ENCODE assay signal across 12 mouse cellular contexts in the genomic region with DNA sequence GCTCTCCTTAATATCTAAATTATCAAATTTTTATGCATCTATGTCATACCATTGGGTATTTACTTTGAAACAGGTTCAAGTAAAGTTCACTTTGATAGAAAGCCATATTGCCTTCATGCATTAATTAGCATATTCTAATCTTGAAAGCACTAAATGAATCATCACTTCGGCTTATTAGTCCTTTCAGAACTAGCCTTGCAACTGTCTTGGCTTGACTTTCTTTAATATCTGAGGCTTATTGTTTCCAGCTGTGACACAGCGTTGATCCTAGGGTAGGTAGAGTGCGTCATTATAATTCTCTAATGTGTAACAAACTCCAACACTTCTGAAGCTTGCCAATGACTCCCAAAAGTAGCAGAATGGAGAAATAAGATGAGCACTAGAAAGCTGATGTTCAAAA.
"Had no signal": no experiment of that assay in that cellular context is flagged by ENCODE, and none has a peak within 500 bp of the region (broad histone marks: within the 10 kb centered on the region; RNA-seq: fewer than 3 reads in every experiment).

No protein-coding gene starts in this region.

- H3K9me3 ChIP-seq: kidney, embryonic 15.5 days; limb, embryonic 15.5 days; liver, embryonic 13.5 days; midbrain, embryonic 13.5 days had no signal

- H3K27ac ChIP-seq: kidney, embryonic 15.5 days; limb, embryonic 15.5 days; liver, embryonic 13.5 days; midbrain, embryonic 13.5 days had no signal

- ATAC-seq: liver, postnatal 0 days; lung, postnatal 0 days; midbrain, embryonic 13.5 days had no signal

- H3K9ac ChIP-seq: kidney, embryonic 15.5 days; limb, embryonic 15.5 days; liver, embryonic 13.5 days; liver, postnatal 0 days; midbrain, embryonic 13.5 days had no signal

- H3K4me1 ChIP-seq: kidney, embryonic 15.5 days; limb, embryonic 15.5 days; liver, embryonic 13.5 days; midbrain, embryonic 13.5 days had no signal

- DNase-seq: kidney, adult 2 months; kidney, postnatal 25 days; liver, embryonic 13.5 days; liver, postnatal 0 days; lung, postnatal 36 days; right cerebral cortex, adult 18-20 months; right cerebral cortex, postnatal 25 days; thymus, postnatal 4 days had no signal

- H3K36me3 ChIP-seq: kidney, embryonic 15.5 days; limb, embryonic 15.5 days; liver, embryonic 13.5 days; midbrain, embryonic 13.5 days had no signal

- H3K4me3 ChIP-seq: kidney, embryonic 15.5 days; limb, embryonic 15.5 days; liver, embryonic 13.5 days; midbrain, embryonic 13.5 days had no signal

- H3K27me3 ChIP-seq: kidney, embryonic 15.5 days; limb, embryonic 15.5 days; liver, embryonic 13.5 days; midbrain, embryonic 13.5 days had no signal

- H3K4me2 ChIP-seq: kidney, embryonic 15.5 days; limb, embryonic 15.5 days; liver, embryonic 13.5 days; midbrain, embryonic 13.5 days had no signal
